Mouse (Mus musculus) spleen, adult 2 months (tissue): ENCODE data around the gene Fam155a. TPM values are rescaled to one million over a fixed set of nuclear protein-coding genes. Genes with fewer than 3 reads are reported as not detected.
A peak's percentile ranks its signal among the peaks of the same experiment; 100 is the strongest.

Experiments
- DNase-seq, 2 experiments: peaks; one replicate each; pipeline versions ENCODE4 v3.0.0 to v3.0.0-alpha.2; 2012 to 2021; ENCODE audit warnings: low spot score in 2 of 2, low read depth in 1 of 2
- H3K27ac ChIP-seq: fragments of 200-500 bp; 2 replicates; pipeline ENCODE4 v1.5.1; 2012; ENCODE audit warnings: low read length, inconsistent platforms; ENCODE audit not compliant: insufficient read depth
- H3K27me3 ChIP-seq: fragments of 200-500 bp; 2 replicates; pipeline ENCODE4 v1.6.1; 2012; ENCODE audit warnings: mild to moderate bottlenecking, moderate library complexity, low read length, inconsistent platforms; ENCODE audit not compliant: control insufficient read depth, insufficient read depth
- H3K36me3 ChIP-seq: fragments of 200-500 bp; 2 replicates; pipeline ENCODE4 v1.6.1; 2012; ENCODE audit warnings: mild to moderate bottlenecking, low read length, inconsistent platforms; ENCODE audit not compliant: control insufficient read depth, insufficient read depth
- H3K4me1 ChIP-seq: fragments of 200-500 bp; 2 replicates; pipeline ENCODE4 v1.6.1; 2011; ENCODE audit warnings: inconsistent platforms; ENCODE audit not compliant: control insufficient read depth, insufficient read depth, insufficient read length
- H3K4me3 ChIP-seq: fragments of 200-500 bp; 2 replicates; pipeline ENCODE4 v1.5.1; 2011; ENCODE audit warnings: mild to moderate bottlenecking, inconsistent platforms; ENCODE audit not compliant: insufficient read depth, insufficient read length; ENCODE audit errors: extremely low read depth
- CTCF ChIP-seq: fragments of 200-500 bp; IDR thresholded peaks from 2 replicates; pipeline ENCODE4 v1.5.1; 2011; ENCODE audit warnings: mild to moderate bottlenecking, inconsistent platforms; ENCODE audit not compliant: insufficient read depth, insufficient read length, insufficient replicate concordance; ENCODE audit errors: extremely low read depth
- POLR2A ChIP-seq: fragments of 200-500 bp; IDR thresholded peaks from 2 replicates; pipeline ENCODE4 v1.6.1; 2011; ENCODE audit warnings: low read depth, low read length, inconsistent platforms
- WGBS: fragments of 180-500 bp; shearing (Covaris S2); methylation state at CpG from one replicate; pipeline ENCODE4 v1.1.7; 2018; 5-methylcytosine and 5-hydroxymethylcytosine counted together
- polyA plus RNA-seq: library from polyadenylated mRNA; depleted of rRNA; stranded (reverse); fragments of >200 nt; gene quantifications from 2 replicates; pipeline ENCODE4 v1.2.3, GENCODE M21; 2012

The Fam155a gene
- polyA plus RNA-seq, 1 experiment, result not detected

GRCm38 (mm10) chr8:9238974-9239373, 532.0 kb downstream of the Fam155a start:
- H3K27me3 ChIP-seq, result no peaks in the 10 kb centered on the region
- no peak overlapping the region for H3K4me3 ChIP-seq
- H3K36me3 ChIP-seq, result no peaks in the 10 kb centered on the region
- no peak for TF ChIP-seq POLR2A
- no peak for TF ChIP-seq CTCF
- WGBS, result 80% methylated on average over 9 of the region's 9 CpGs
- DNase-seq, result no peak
- no peaks in the 10 kb centered on the region for H3K4me1 ChIP-seq
- no peak overlapping the region for H3K27ac ChIP-seq

- TF ChIP-seq CTCF, result peak; percentile 67
- no peak for TF ChIP-seq POLR2A
- WGBS, result 12% methylated on average over 12 of the region's 12 CpGs
- no peaks in the 10 kb centered on the region for H3K4me1 ChIP-seq
- H3K27ac ChIP-seq, result no peak overlapping the region
- peak in 1 of 2 experiments; percentile 53 for DNase-seq
- H3K27me3 ChIP-seq, result no peaks in the 10 kb centered on the region
- H3K4me3 ChIP-seq, result no peak overlapping the region
- H3K36me3 ChIP-seq, result no peaks in the 10 kb centered on the region
These were observed 537.5 kb downstream of the Fam155a start for GRCm38 (mm10) chr8:9233326-9233919.

GRCm38 (mm10) chr8:9227779-9228464, 543.0 kb downstream of the Fam155a start:
- no peak overlapping the region for H3K4me3 ChIP-seq
- H3K4me1 ChIP-seq, result no peaks in the 10 kb centered on the region
- TF ChIP-seq POLR2A (no peak), CTCF (peak; percentile 42; the same call in 1 of the 2 replicates)
- H3K27me3 ChIP-seq, result no peaks in the 10 kb centered on the region
- 43% methylated on average over 19 of the region's 19 CpGs for WGBS
- no peaks in the 10 kb centered on the region for H3K36me3 ChIP-seq
- peak in 1 of 2 experiments; percentile 7 for DNase-seq
- H3K27ac ChIP-seq, result no peak overlapping the region

GRCm38 (mm10) chr8:9226767-9227166, 544.2 kb downstream of the Fam155a start:
- Histone ChIP-seq H3K36me3 (no peaks in the 10 kb centered on the region), H3K4me1 (no peaks in the 10 kb centered on the region), H3K27me3 (no peaks in the 10 kb centered on the region), H3K4me3 (no peak overlapping the region), H3K27ac (no peak overlapping the region)
- DNase-seq, result no peak
- no peak for TF ChIP-seq CTCF
- TF ChIP-seq POLR2A, result no peak
- WGBS, result 84% methylated on average over 7 of the region's 7 CpGs

GRCm38 (mm10) chr8:9211751-9212150, 559.2 kb downstream of the Fam155a start:
- 65% methylated on average over 4 of the region's 4 CpGs for WGBS
- Histone ChIP-seq H3K4me1 (no peaks in the 10 kb centered on the region), H3K27ac (no peak overlapping the region), H3K36me3 (no peaks in the 10 kb centered on the region), H3K27me3 (no peaks in the 10 kb centered on the region), H3K4me3 (no peak overlapping the region)
- no peak for DNase-seq
- TF ChIP-seq CTCF (no peak), POLR2A (no peak)

- Histone ChIP-seq H3K4me1 (no peaks in the 10 kb centered on the region), H3K4me3 (no peak overlapping the region), H3K36me3 (no peaks in the 10 kb centered on the region), H3K27ac (no peak overlapping the region), H3K27me3 (no peaks in the 10 kb centered on the region)
- DNase-seq, result no peak
- TF ChIP-seq POLR2A, result no peak
- TF ChIP-seq CTCF, result no peak
- WGBS, result 93% methylated on average over 31 of the region's 31 CpGs
These were observed 563.4 kb downstream of the Fam155a start for GRCm38 (mm10) chr8:9207505-9208051.

GRCm38 (mm10) chr8:9204345-9205067, 566.5 kb downstream of the Fam155a start:
- H3K36me3 ChIP-seq, result no peaks in the 10 kb centered on the region
- no peak for TF ChIP-seq CTCF
- no peak for TF ChIP-seq POLR2A
- 83% methylated on average over 10 of the region's 10 CpGs for WGBS

More at GRCm38 (mm10) chr8:9204345-9205067, 566.5 kb downstream of the Fam155a start:
- no peaks in the 10 kb centered on the region for H3K4me1 ChIP-seq
- H3K27me3 ChIP-seq, result no peaks in the 10 kb centered on the region
- H3K4me3 ChIP-seq, result no peak overlapping the region
- no peak for DNase-seq
- no peak overlapping the region for H3K27ac ChIP-seq
